Mouse (Mus musculus) heart, embryonic 10.5 days (tissue): ENCODE data around the gene Gal3st1. TPM values are rescaled to one million over a fixed set of nuclear protein-coding genes. Genes with fewer than 3 reads are reported as not detected.

Experiments used
- DNase-seq: peaks from one replicate; pipeline ENCODE4 v3.0.0-alpha.2; 2017; ENCODE audit warnings: low spot score
- H3K27ac ChIP-seq: fragments of 300-500 bp; sonication (generic); 2 replicates; pipeline ENCODE4 v1.5.1; 2016; ENCODE audit warnings: mild to moderate bottlenecking
- H3K27me3 ChIP-seq: fragments of 300-500 bp; sonication (generic); 2 replicates; pipeline ENCODE4 v1.6.1; 2016; ENCODE audit warnings: mild to moderate bottlenecking; ENCODE audit not compliant: poor library complexity, insufficient read depth, severe bottlenecking
- H3K36me3 ChIP-seq: fragments of 300-500 bp; sonication (generic); 2 replicates; pipeline ENCODE4 v1.6.1; 2016; ENCODE audit warnings: mild to moderate bottlenecking, moderate library complexity
- H3K4me1 ChIP-seq: fragments of 300-500 bp; sonication (generic); 2 replicates; pipeline ENCODE4 v1.6.1; 2016; ENCODE audit warnings: mild to moderate bottlenecking
- H3K4me3 ChIP-seq: fragments of 300-500 bp; sonication (generic); 2 replicates; pipeline ENCODE4 v1.5.1; 2016; ENCODE audit warnings: mild to moderate bottlenecking, moderate library complexity
- H3K9me3 ChIP-seq: fragments of 300-500 bp; sonication (generic); 2 replicates; pipeline ENCODE4 v1.6.1; 2016; ENCODE audit warnings: mild to moderate bottlenecking, moderate library complexity
- WGBS: fragments of 180-500 bp; shearing (Covaris S2); methylation state at CpG from one replicate; pipeline ENCODE4 v1.1.7; 2016; 5-methylcytosine and 5-hydroxymethylcytosine counted together
- polyA plus RNA-seq: library from polyadenylated mRNA; unstranded; fragments of >200 nt; fragmentation: Nextera tagmentation; extraction: Ambion mirVana; gene quantifications from 2 replicates; pipeline ENCODE4 v1.2.1, GENCODE M21; 2016

The Gal3st1 gene
- polyA plus RNA-seq, 1 experiment from 2014 or later, result 0.73 TPM

- Histone ChIP-seq H3K9me3 (no peaks in the 10 kb centered on the region), H3K4me1 (peaks cover 13% of the 10 kb centered on the region; the same call in 1 of the 2 replicates), H3K4me3 (peak within 1 kb of the TSS; percentile 91), H3K27me3 (no peaks in the 10 kb centered on the region), H3K36me3 (peaks cover 15% of the 10 kb centered on the region), H3K27ac (peak within 1 kb of the TSS; percentile 91)
- WGBS, result under 1% methylated on average over 31 of the region's 31 CpGs
- DNase-seq, result peak; percentile 92
Measured at GRCm38 (mm10) chr11:3963610-3964415, 19.6 kb upstream of the Gal3st1 start, which contains the start of gene Pes1. TSS of gene Pes1 (plus strand) at chr11:3963975.

DNA sequence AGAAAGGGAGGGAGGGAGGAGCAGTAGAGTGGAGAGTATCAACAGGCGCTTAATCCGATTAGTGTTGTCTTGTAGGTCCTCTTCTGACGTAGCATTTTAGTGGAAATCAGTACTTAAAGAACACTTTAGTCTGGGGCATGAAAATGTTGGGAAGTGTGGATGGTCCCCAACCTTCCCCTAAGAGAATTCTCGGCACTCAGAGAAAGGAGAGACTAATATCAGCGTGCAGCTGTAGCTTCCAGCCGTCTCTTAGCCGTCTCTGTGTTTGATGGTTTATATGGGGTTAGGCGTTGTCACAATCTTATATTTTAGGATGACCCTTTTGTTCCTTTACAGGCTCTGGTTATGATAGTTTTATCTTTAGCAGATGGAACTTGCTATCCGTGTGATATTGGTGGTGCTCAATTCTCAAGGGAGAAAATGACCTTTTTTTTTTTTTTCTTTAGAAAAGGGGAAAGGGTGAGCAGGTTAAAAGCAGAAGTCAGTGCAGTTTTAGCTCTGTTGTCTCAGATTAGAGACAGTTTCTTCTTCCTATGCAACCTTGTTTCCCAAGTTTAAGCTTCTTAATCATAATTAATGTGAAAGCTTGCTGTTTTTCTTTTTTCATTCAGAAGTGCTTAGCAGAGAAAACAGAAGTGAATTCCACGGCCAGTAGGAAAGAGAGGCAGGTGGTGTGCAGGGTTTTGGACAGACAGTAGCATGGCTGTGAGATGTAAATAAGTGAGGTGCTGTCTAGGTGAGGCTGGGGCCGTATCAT is 18.8 kb upstream of the Gal3st1 start:
- 13% methylated on average over 11 of the region's 11 CpGs for WGBS
- peak overlapping the region; percentile 91 for H3K27ac ChIP-seq
- H3K27me3 ChIP-seq, result no peaks in the 10 kb centered on the region
- H3K36me3 ChIP-seq, result peaks cover 22% of the 10 kb centered on the region
- H3K9me3 ChIP-seq, result no peaks in the 10 kb centered on the region
- H3K4me1 ChIP-seq, result peaks cover 13% of the 10 kb centered on the region; the same call in 1 of the 2 replicates
- DNase-seq, result peak; percentile 46
- peak overlapping the region; percentile 91 for H3K4me3 ChIP-seq

- Histone ChIP-seq H3K4me3 (no peak overlapping the region), H3K9me3 (no peaks in the 10 kb centered on the region), H3K27ac (no peak overlapping the region), H3K27me3 (no peaks in the 10 kb centered on the region), H3K36me3 (peaks cover 75% of the 10 kb centered on the region), H3K4me1 (peaks cover 10% of the 10 kb centered on the region; the same call in 1 of the 2 replicates)
- 89% methylated on average over 3 of the region's 3 CpGs for WGBS
- DNase-seq, result no peak
Measured at GRCm38 (mm10) chr11:3969837-3970236, 13.6 kb upstream of the Gal3st1 start.

- 0 out of 2 replicates have a peak, but pooled peaks cover 5% of the 10 kb centered on the region for H3K4me1 ChIP-seq
- WGBS, result 92% methylated on average over 7 of the region's 7 CpGs
- no peaks in the 10 kb centered on the region for H3K9me3 ChIP-seq
- H3K27me3 ChIP-seq, result no peaks in the 10 kb centered on the region
- no peak overlapping the region for H3K4me3 ChIP-seq
- peaks cover 80% of the 10 kb centered on the region for H3K36me3 ChIP-seq
- no peak for DNase-seq
- H3K27ac ChIP-seq, result no peak overlapping the region
Measured at GRCm38 (mm10) chr11:3970361-3970760, 13.1 kb upstream of the Gal3st1 start.

GRCm38 (mm10) chr11:3973081-3973480 is 10.4 kb upstream of the Gal3st1 start:
- no peaks in the 10 kb centered on the region for H3K4me1 ChIP-seq
- 92% methylated on average over 7 of the region's 7 CpGs for WGBS

DNA sequence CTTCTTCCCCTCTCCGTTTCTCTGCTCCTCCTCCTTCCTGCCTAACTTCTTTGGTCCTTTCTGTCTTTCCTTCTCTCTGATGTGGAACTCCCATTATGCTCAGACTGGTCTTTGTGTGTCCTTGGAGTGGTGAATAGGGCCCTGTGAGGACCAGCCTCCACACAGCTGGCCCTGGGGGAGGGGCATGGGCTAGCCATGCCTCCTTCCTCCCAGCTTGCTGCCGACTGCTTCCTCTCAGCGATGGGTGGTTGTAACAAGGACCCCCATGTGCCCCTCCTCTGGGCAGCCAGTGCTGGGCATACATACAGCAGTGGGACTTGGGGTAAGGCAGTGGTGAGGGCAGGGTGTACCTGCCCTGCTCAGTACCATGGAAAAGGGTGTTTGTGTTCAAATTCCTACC is 9.1 kb upstream of the Gal3st1 start:
- Histone ChIP-seq H3K27me3 (no peaks in the 10 kb centered on the region), H3K4me1 (no peaks in the 10 kb centered on the region), H3K9me3 (no peaks in the 10 kb centered on the region), H3K4me3 (no peak overlapping the region), H3K36me3 (peaks cover 100% of the 10 kb centered on the region), H3K27ac (no peak overlapping the region)
- no peak for DNase-seq
- 73% methylated on average over 3 of the region's 3 CpGs for WGBS

More at GRCm38 (mm10) chr11:3973081-3973480, 10.4 kb upstream of the Gal3st1 start:
- Histone ChIP-seq H3K27ac (no peak overlapping the region), H3K4me3 (no peak overlapping the region), H3K9me3 (no peaks in the 10 kb centered on the region), H3K27me3 (no peaks in the 10 kb centered on the region), H3K36me3 (peaks cover 99% of the 10 kb centered on the region)
- no peak for DNase-seq

GRCm38 (mm10) chr11:3976678-3977077 is 6.8 kb upstream of the Gal3st1 start, which contains the start of gene 4930556J24Rik:
TSS of gene 4930556J24Rik (minus strand) at chr11:3976778.
- WGBS, result 92% methylated on average over 6 of the region's 6 CpGs
- H3K4me3 ChIP-seq, result no peak within 1 kb of the TSS
- no peaks in the 10 kb centered on the region for H3K4me1 ChIP-seq
- peaks cover 96% of the 10 kb centered on the region for H3K36me3 ChIP-seq
- no peaks in the 10 kb centered on the region for H3K9me3 ChIP-seq
- DNase-seq, result no peak
- no peaks in the 10 kb centered on the region for H3K27me3 ChIP-seq
- no peak within 1 kb of the TSS for H3K27ac ChIP-seq

DNA sequence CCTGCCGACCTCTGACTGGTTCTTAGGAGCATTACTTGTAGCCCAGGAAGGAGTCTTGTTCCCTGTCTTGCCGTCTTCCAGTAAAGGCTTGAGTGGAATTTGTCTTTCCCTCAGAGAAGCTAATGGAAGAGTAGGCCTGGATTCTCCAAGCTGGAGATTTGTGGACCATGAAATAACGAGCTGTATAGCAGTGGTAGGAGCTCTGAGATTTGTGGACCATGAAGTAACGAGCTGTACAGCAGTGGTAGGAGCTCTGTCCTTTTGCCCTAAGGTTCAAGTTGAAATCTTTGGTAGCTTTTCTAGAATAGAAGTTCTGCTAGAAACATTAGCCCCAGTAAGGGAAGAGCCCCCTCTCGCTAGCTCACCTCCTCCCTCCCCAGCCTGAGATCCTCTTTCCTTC is 5.0 kb upstream of the Gal3st1 start:
- 90% methylated on average over 5 of the region's 5 CpGs for WGBS
- H3K9me3 ChIP-seq, result no peaks in the 10 kb centered on the region
- H3K27ac ChIP-seq, result no peak overlapping the region
- no peak for DNase-seq
- no peak overlapping the region for H3K4me3 ChIP-seq
- H3K27me3 ChIP-seq, result peaks cover 4% of the 10 kb centered on the region; the same call in 1 of the 2 replicates
- H3K4me1 ChIP-seq, result peaks cover 10% of the 10 kb centered on the region
- H3K36me3 ChIP-seq, result peaks cover 78% of the 10 kb centered on the region

DNA sequence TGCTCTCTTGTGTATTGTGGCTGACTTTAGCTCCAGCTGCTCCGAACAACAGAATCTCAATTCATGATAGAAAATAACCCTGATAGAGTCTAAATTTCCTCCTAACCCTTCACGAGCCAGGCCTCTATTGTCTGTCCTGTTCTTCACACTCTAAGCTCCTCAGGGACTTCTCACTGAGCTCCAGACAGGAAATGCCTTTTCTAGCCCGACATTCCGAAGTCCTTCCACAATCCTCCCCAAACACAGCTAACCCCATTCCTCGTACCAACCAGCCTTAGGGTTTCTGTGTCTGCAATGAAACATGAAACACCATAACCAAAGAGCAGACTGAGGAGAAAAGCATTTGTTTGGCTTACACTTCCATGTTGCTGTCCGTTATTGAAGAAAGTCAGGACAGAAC is 1.9 kb upstream of the Gal3st1 start:
- Histone ChIP-seq H3K9me3 (no peaks in the 10 kb centered on the region), H3K4me1 (peaks cover 27% of the 10 kb centered on the region), H3K27me3 (peaks cover 19% of the 10 kb centered on the region), H3K27ac (no peak overlapping the region), H3K4me3 (no peak overlapping the region), H3K36me3 (peaks cover 47% of the 10 kb centered on the region)
- WGBS, result 54% methylated on average over 6 of the region's 6 CpGs
- DNase-seq, result no peak

DNA sequence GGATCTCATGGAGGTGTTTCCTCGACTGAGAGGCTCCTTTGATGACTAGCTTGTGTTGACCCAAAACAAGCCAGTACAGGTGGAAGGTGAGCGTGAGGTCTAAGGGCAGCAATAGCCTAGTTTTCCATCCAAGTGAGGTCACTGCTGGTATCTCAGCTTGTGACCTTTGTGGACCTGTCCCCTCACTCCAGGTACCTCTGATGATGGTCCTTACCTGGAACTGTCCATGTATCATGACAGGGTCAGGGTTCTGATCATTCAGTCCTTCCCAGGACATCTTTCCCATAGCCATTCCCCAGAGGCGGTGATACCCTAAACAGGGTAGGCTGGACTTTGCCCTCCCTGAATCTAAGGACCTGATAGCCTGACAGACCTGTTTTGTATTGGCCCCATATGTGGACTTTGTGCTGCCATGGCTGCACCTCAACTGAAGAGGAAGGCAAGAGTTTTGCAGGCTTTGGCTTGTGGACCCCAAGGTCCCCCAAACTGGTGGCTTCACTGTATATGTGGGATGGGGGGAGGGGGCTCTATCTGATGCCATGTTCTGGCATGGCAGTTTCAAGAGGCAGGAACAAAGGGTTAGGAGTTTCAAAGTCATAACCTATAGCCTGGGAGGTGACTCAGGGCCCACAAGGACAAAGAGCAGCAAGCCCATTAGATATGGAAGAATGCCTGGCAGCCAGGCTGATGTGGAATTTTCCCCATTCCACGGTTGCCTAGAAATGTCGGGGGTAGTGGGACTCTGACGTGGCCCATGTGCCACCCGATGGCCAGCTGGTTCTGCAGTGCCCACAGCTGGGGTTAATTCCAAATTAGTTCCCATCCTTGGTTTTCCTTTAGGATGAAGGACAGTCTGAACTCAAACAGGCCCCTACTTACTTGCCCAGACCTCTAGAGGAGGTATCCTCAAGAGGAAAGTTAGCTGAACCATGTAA is 894 bp upstream of the Gal3st1 start:
- 61% methylated on average over 7 of the region's 7 CpGs for WGBS

GRCm38 (mm10) chr11:3983863-3984745 is 668 bp downstream of the Gal3st1 start:
- Histone ChIP-seq H3K36me3 (peaks cover 21% of the 10 kb centered on the region), H3K9me3 (no peaks in the 10 kb centered on the region), H3K27me3 (peaks cover 19% of the 10 kb centered on the region), H3K27ac (peak overlapping the region; percentile 62), H3K4me1 (peaks cover 27% of the 10 kb centered on the region), H3K4me3 (peak overlapping the region; percentile 63)
- no peak for DNase-seq
- 7% methylated on average over 15 of the region's 15 CpGs for WGBS

More for the DNA sequence above, 894 bp upstream of the Gal3st1 start:
- H3K4me3 ChIP-seq, result peak overlapping the region; percentile 63; the same call in 1 of the 2 replicates
- peaks cover 37% of the 10 kb centered on the region for H3K36me3 ChIP-seq
- peaks cover 27% of the 10 kb centered on the region for H3K4me1 ChIP-seq
- no peaks in the 10 kb centered on the region for H3K9me3 ChIP-seq
- H3K27ac ChIP-seq, result no peak overlapping the region
- H3K27me3 ChIP-seq, result peaks cover 19% of the 10 kb centered on the region
- no peak for DNase-seq
